Mouse (Mus musculus): ENCODE measurements around the gene Lrch4. TPM values are rescaled to one million over a fixed set of nuclear protein-coding genes. Genes with fewer than 3 reads are reported as not detected.

Gene Lrch4
- total and polyA plus RNA-seq, 3 experiments: 20.6 to 192 (median 98.9) TPM

DNA sequence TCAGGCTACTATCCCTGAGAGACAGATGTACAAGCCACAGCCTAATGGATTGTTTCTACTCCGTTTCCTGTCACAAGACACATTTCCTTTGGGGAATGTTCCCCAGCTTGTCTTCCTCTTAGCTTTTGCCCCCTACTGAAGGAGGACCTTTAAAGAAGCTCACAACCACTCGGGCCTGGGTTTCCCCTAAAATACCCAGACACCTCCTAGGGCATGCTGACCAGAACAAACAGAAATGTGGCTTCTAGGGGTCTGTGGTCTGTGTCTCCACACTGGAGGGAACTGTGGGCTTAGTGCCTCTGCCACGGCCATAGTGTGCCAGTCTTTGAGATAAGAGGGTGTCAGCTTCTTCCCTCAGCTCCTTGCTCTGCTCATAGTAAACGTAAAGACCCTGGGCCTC is 2.7 kb downstream of the Lrch4 start:
- Histone ChIP-seq H3K27me3 (ENCODE audit: insufficient read depth, low read length) (no peaks in the 10 kb centered on the region), H3K4me3 (ENCODE audit: low read depth, low read length) (peak overlapping the region; percentile 88; the same call in 1 of the 2 replicates), H3K9me3 (replicated peaks) (no peaks in the 10 kb centered on the region), H3K4me1 (ENCODE audit: insufficient read depth, low read depth, low read length) (peaks cover 53% of the 10 kb centered on the region), H3K36me3 (replicated peaks) (peaks cover 62% of the 10 kb centered on the region)
- ATAC-seq (ENCODE audit: extremely low read depth, insufficient number of reproducible peaks, low FRiP score, poor library complexity, severe bottlenecking) (no peak), DNase-seq (ENCODE audit: low spot score) (no peak)
- no peak for TF ChIP-seq TAL1 (conservative IDR thresholded peaks at IDR 0.05; ENCODE audit: low read depth, low read length)
- no peak for TF ChIP-seq GATA2 (IDR thresholded peaks at IDR 0.05; ENCODE audit: borderline replicate concordance, low read depth, low read length)
- TF ChIP-seq GATA1 (IDR thresholded peaks at IDR 0.05; ENCODE audit: borderline replicate concordance, low read length): no peak
- TF ChIP-seq POLR2AphosphoS5 (IDR thresholded peaks at IDR 0.05; ENCODE audit: insufficient replicate concordance, low read depth, low read length): no peak
- no peak for TF ChIP-seq CTCF (IDR thresholded peaks at IDR 0.05; ENCODE audit: low read depth, low read length)

DNA sequence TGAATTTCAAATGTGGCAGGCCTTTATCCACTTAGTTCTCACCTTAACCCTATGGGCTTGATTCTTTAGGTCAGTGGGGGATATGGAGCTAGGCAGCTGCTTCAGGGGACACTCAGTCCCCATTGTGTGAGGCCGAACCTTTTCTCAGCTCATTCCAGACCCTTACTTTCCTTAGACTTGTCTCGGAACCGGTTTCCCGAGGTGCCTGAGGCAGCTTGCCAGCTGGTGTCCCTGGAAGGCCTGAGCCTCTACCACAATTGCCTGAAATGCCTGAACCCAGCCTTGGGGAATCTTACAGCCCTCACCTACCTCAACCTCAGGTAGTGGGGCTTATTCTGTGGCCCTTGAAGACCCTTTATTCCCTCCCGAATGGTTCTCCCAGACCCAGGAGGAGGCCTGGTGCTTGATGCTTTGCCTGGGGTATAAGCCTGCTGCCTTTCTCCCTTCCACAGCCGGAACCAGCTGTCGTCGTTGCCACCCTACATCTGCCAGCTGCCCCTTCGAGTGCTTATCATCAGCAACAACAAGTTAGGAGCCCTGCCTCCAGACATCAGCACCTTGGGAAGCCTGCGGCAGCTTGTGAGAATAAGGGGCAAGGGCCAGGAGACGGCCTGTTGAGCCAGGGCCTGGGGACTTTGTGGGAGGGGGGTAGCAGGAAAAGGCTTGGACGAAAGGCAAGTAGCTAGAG is 4.6 kb downstream of the Lrch4 start:
- H3K4me1 ChIP-seq (ENCODE audit: insufficient read depth, low read depth, low read length): peaks cover 43% of the 10 kb centered on the region
- no peak for TF ChIP-seq GATA2 (IDR thresholded peaks at IDR 0.05; ENCODE audit: borderline replicate concordance, low read depth, low read length)
- no peak for TF ChIP-seq CTCF (IDR thresholded peaks at IDR 0.05; ENCODE audit: low read depth, low read length)
- TF ChIP-seq TAL1 (conservative IDR thresholded peaks at IDR 0.05; ENCODE audit: low read depth, low read length): no peak
- no peak for TF ChIP-seq POLR2AphosphoS5 (IDR thresholded peaks at IDR 0.05; ENCODE audit: insufficient replicate concordance, low read depth, low read length)
- TF ChIP-seq GATA1 (IDR thresholded peaks at IDR 0.05; ENCODE audit: borderline replicate concordance, low read length): no peak
- no peaks in the 10 kb centered on the region for H3K27me3 ChIP-seq (ENCODE audit: insufficient read depth, low read length)
- DNase-seq (ENCODE audit: low spot score) (no peak), ATAC-seq (ENCODE audit: extremely low read depth, insufficient number of reproducible peaks, low FRiP score, poor library complexity, severe bottlenecking) (no peak)
- no peak overlapping the region for H3K4me3 ChIP-seq (ENCODE audit: low read depth, low read length)
- peaks cover 81% of the 10 kb centered on the region for H3K36me3 ChIP-seq (replicated peaks)
- H3K9me3 ChIP-seq (replicated peaks): no peaks in the 10 kb centered on the region

DNA sequence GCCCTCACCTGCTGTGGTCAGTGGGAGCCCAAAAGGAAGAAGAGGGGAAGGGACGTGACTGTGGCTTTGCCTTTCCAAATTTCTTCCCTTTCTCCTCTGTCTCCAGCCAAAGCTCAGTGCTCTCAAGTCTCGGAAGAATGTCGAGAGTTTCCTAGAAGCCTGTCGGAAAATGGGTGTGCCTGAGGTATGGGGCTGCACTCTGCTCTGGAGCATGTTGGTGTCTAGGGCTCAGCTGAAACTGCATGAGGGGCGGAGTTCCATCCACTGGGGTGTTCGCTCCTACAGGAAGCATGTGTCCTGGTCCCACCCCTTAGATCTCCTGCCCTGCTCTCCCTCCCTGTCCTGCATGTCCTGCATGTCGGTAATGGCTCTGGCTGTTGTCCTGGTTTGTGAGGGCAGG is 10.6 kb downstream of the Lrch4 start:
- ATAC-seq (ENCODE audit: extremely low read depth, insufficient number of reproducible peaks, low FRiP score, poor library complexity, severe bottlenecking): no peak
- Histone ChIP-seq H3K4me1 (ENCODE audit: insufficient read depth, low read depth, low read length) (peaks cover 48% of the 10 kb centered on the region), H3K27me3 (ENCODE audit: insufficient read depth, low read length) (no peaks in the 10 kb centered on the region; the same call in 1 of the 2 replicates), H3K36me3 (replicated peaks) (peaks cover 89% of the 10 kb centered on the region), H3K4me3 (ENCODE audit: low read depth, low read length) (no peak overlapping the region), H3K9me3 (replicated peaks) (no peaks in the 10 kb centered on the region)
- DNase-seq (ENCODE audit: low spot score): no peak
- TF ChIP-seq TAL1 (conservative IDR thresholded peaks at IDR 0.05; ENCODE audit: low read depth, low read length): no peak
- TF ChIP-seq CTCF (IDR thresholded peaks at IDR 0.05; ENCODE audit: low read depth, low read length): no peak
- TF ChIP-seq GATA2 (IDR thresholded peaks at IDR 0.05; ENCODE audit: borderline replicate concordance, low read depth, low read length): no peak
- no peak for TF ChIP-seq GATA1 (IDR thresholded peaks at IDR 0.05; ENCODE audit: borderline replicate concordance, low read length)
- no peak for TF ChIP-seq POLR2AphosphoS5 (IDR thresholded peaks at IDR 0.05; ENCODE audit: insufficient replicate concordance, low read depth, low read length)

DNA sequence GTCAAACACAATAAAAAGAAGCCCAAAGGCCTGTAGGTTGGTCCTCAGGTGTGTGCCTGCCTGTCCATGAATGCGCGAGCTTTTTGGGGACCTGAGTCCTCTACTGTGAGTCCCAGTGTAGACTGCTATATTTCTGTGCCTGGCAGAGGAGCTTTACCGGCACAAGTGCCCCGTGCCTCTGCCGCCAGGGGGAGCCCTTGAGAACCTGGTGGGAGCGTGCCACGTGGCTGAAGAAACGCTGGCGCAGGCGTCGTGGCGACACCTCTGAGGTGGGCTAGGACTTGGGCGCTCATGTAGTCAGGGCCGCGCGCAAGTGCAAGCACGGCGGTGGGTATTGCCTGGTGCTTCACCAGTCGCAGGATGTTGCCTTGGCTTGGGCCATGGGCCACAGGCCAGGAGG is 12.1 kb downstream of the Lrch4 start, which contains the start of gene Sap25:
Sap25 (plus strand) TSS at position 281 of the 400 bp plus-strand sequence.
- Histone ChIP-seq H3K36me3 (replicated peaks) (peaks cover 78% of the 10 kb centered on the region), H3K27me3 (ENCODE audit: insufficient read depth, low read length) (peaks cover 3% of the 10 kb centered on the region; the same call in 1 of the 2 replicates), H3K4me3 (ENCODE audit: low read depth, low read length) (peak within 1 kb of the TSS; percentile 20; the same call in 1 of the 2 replicates), H3K4me1 (ENCODE audit: insufficient read depth, low read depth, low read length) (peaks cover 60% of the 10 kb centered on the region), H3K9me3 (replicated peaks) (peaks cover 4% of the 10 kb centered on the region; the same call in 1 of the 2 replicates)
- TF ChIP-seq CTCF (IDR thresholded peaks at IDR 0.05; ENCODE audit: low read depth, low read length) (peak; percentile 63), TAL1 (conservative IDR thresholded peaks at IDR 0.05; ENCODE audit: low read depth, low read length) (no peak)
- ATAC-seq (ENCODE audit: extremely low read depth, insufficient number of reproducible peaks, low FRiP score, poor library complexity, severe bottlenecking) (no peak), DNase-seq (ENCODE audit: low spot score) (peak; percentile 47)

DNA sequence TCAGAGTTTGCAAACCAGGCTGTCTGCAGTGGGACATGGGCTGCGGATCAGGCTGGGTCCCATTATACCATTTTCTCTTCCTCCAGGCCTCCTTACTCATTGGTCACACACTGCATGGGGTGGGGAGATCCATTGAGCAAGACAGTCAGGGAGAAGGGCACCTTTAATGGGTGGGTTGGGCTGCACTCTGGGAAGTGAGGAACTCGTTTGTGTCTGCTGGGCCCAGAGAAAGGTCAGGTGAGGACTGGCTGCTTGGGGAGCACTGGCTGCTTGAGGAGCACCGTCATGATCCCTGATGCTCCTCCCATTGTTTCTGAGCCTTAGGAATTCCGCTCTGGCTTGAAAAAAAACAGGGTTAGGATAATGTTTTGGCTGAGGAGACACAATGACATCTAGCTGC is 14.0 kb downstream of the Lrch4 start:
- Histone ChIP-seq H3K4me1 (ENCODE audit: insufficient read depth, low read depth, low read length) (peaks cover 75% of the 10 kb centered on the region), H3K36me3 (replicated peaks) (peaks cover 60% of the 10 kb centered on the region), H3K9me3 (replicated peaks) (peaks cover 4% of the 10 kb centered on the region; the same call in 1 of the 2 replicates), H3K4me3 (ENCODE audit: low read depth, low read length) (no peak overlapping the region), H3K27me3 (ENCODE audit: insufficient read depth, low read length) (peaks cover 3% of the 10 kb centered on the region; the same call in 1 of the 2 replicates)
- DNase-seq (ENCODE audit: low spot score) (no peak), ATAC-seq (ENCODE audit: extremely low read depth, insufficient number of reproducible peaks, low FRiP score, poor library complexity, severe bottlenecking) (no peak)
- TF ChIP-seq CTCF (IDR thresholded peaks at IDR 0.05; ENCODE audit: low read depth, low read length): no peak
- no peak for TF ChIP-seq POLR2AphosphoS5 (IDR thresholded peaks at IDR 0.05; ENCODE audit: insufficient replicate concordance, low read depth, low read length)
- TF ChIP-seq GATA1 (IDR thresholded peaks at IDR 0.05; ENCODE audit: borderline replicate concordance, low read length): no peak
- TF ChIP-seq TAL1 (conservative IDR thresholded peaks at IDR 0.05; ENCODE audit: low read depth, low read length): no peak
- no peak for TF ChIP-seq GATA2 (IDR thresholded peaks at IDR 0.05; ENCODE audit: borderline replicate concordance, low read depth, low read length)

DNA sequence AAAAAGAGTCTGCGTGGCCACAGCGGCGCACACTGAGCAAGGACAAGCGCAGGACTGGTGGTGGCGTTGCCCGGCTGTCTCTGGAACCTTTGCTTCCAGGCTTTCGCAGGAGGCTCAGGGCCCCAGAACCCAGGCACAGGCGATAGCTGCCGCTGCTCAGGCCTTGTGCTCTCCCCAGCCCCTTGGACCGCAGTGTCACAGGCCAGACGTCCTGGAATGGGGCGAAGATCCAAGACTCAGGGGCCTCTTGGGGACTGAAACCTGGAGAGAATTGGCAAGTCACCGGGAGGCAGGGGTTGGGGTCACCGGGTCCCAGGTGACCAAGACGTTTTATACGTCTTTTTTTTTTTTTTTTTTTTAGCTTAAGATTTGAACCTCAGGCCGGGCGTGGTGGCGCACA is 15.6 kb downstream of the Lrch4 start:
- Histone ChIP-seq H3K27me3 (ENCODE audit: insufficient read depth, low read length) (peaks cover 3% of the 10 kb centered on the region; the same call in 1 of the 2 replicates), H3K36me3 (replicated peaks) (peaks cover 44% of the 10 kb centered on the region), H3K4me3 (ENCODE audit: low read depth, low read length) (no peak overlapping the region), H3K4me1 (ENCODE audit: insufficient read depth, low read depth, low read length) (peaks cover 83% of the 10 kb centered on the region), H3K9me3 (replicated peaks) (peaks cover 4% of the 10 kb centered on the region; the same call in 1 of the 2 replicates)
- ATAC-seq (ENCODE audit: extremely low read depth, insufficient number of reproducible peaks, low FRiP score, poor library complexity, severe bottlenecking) (no peak), DNase-seq (ENCODE audit: low spot score) (no peak)
- TF ChIP-seq CTCF (IDR thresholded peaks at IDR 0.05; ENCODE audit: low read depth, low read length) (no peak), GATA1 (IDR thresholded peaks at IDR 0.05; ENCODE audit: borderline replicate concordance, low read length) (no peak), GATA2 (IDR thresholded peaks at IDR 0.05; ENCODE audit: borderline replicate concordance, low read depth, low read length) (no peak), POLR2AphosphoS5 (IDR thresholded peaks at IDR 0.05; ENCODE audit: insufficient replicate concordance, low read depth, low read length) (no peak), TAL1 (conservative IDR thresholded peaks at IDR 0.05; ENCODE audit: low read depth, low read length) (no peak)
